Mouse (Mus musculus): ENCODE data around the gene Astn2.

Gene Astn2

DNA sequence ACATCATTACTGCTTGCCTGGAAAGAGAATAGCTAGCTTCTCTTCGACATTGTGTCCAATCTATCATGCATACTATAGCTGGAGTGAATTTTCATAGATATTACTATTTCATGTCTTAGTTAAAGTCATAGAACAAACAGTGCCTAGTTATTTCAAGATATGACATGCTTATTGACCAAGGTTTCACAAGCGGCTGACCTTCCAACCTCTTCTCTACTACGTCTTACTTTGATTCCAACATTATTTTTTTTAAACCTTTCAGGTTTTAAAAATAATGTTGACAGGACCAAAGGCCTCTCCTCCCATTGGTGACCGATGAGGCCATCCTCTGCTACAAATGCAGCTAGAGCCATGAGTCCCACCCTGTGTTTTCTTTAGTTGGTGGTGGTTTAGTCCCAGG lies 1025.0 kb downstream of the Astn2 start:
- DNase-seq: no peak

GRCm38 (mm10) chr4:65376571-65376970 lies 1027.8 kb downstream of the Astn2 start:
- no peak for DNase-seq

DNA sequence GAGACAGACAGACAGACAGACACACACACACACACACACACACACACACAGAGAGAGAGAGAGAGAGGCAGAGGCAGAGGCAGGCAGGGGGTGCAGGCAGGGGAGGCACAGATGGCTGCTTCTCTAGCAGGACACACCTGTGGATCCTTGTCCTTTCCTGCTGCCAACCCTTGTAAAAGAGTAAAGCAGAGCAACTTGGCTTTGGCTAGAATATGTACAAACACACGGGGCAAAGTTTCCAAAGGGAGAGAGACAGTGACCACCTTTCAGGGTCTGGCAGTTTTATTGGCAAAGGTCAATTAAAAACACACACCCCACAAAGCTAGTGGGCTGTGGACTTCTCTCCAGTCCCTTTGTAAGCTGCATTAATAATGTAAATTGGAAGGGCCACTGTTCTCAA lies 1030.6 kb downstream of the Astn2 start:
- DNase-seq: no peak

DNA sequence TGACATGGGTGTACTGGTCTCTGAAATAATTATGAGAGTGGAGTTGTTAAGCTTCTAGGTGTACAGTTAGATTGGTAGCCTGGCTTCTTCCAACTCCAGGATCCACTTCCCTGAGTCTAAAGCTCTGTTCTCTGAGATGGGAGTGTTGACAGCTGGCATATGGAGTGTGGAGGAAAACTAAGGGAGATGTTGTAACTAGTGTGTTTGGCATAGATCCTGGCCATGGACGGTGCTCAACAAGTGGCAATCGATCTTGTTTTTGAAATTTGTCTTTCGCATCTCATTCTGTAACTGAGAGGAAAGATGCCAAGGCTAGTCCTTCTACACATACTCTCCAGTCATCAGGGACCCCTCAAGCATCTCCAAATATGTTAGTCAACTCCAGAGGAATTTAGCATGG lies 1031.7 kb downstream of the Astn2 start:
- no peak for DNase-seq

DNA sequence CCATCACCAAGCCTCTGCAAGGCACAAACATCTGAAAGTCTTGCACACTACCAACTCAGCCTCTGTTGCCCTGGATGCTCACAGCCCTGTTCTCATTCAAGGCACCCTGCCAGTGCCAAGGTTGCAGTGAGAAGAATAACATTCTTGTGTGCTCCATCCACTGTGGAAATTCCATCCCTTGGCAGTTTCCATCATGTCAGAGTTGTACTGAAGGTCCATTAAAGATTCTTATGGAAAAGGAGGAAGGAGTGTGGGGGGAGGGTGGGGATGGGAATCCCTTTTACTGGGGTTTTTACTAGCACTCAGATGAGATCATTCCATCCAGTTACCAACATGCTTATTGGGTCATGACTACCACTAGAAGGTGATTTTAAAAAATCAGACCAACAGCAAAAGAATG lies 1037.3 kb downstream of the Astn2 start:
- DNase-seq: no peak

DNA sequence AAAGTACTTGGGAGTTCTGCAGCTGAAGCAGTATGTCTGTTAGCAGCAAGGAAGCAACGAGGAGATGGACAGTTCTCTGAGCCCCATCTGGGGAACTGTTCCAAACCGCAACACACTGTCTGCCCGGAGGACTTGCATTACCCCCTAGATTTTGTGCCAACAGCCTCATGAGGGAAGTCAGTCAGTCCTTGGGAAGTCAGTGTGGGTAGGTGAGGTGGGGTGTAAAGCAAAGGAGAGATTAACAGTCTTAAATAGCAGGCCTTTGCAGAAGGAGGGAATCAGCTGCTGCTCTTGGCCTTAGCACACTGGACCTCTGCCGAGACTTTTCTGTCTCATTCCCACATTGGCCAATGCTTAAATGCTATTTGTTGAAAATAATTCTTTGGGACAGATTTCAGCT lies 1049.8 kb downstream of the Astn2 start:
- DNase-seq: no peak

GRCm38 (mm10) chr4:65350521-65350920 lies 1053.9 kb downstream of the Astn2 start:
- no peak for DNase-seq

GRCm38 (mm10) chr4:65341766-65342165 lies 1062.6 kb downstream of the Astn2 start:
- no peak for DNase-seq

- no peak for DNase-seq
Observed at GRCm38 (mm10) chr4:65333718-65334117, 1070.7 kb downstream of the Astn2 start.

Measured in liver (tissue).